Mouse (Mus musculus) erythroblast, adult 5-6 weeks (primary cell): ENCODE measurements around the gene Plaur. TPM values are rescaled to one million over a fixed set of nuclear protein-coding genes. Genes with fewer than 3 reads are reported as not detected.

Source experiments
- ATAC-seq: replicated peaks from 2 replicates; pipeline ENCODE4 v1.8.0; 2016; ENCODE audit warnings: moderate number of reproducible peaks, mild to moderate bottlenecking, moderate TSS enrichment, inconsistent platforms; ENCODE audit not compliant: poor library complexity, low FRiP score, severe bottlenecking
- total RNA-seq, 2 experiments: library from RNA; stranded (forward) in 1 of 2; stranded (reverse) in 1 of 2; fragments of 150-400 nt in 1 of 2; fragments of 200-764, 138-1000 nt in 1 of 2; gene quantifications; 2 replicates each; pipeline versions ENCODE4 v1.2.3 to v1.2.4; 2015 to 2017; ENCODE audit warnings: low replicate concordance in 2 of 2

Gene Plaur
- total RNA-seq, 2 experiments from 2014 or later, result 28.4 to 34.9 TPM

GRCm38 (mm10) chr7:24442313-24442712, 20.0 kb upstream of the Plaur start:
- ATAC-seq, result no peak

DNA sequence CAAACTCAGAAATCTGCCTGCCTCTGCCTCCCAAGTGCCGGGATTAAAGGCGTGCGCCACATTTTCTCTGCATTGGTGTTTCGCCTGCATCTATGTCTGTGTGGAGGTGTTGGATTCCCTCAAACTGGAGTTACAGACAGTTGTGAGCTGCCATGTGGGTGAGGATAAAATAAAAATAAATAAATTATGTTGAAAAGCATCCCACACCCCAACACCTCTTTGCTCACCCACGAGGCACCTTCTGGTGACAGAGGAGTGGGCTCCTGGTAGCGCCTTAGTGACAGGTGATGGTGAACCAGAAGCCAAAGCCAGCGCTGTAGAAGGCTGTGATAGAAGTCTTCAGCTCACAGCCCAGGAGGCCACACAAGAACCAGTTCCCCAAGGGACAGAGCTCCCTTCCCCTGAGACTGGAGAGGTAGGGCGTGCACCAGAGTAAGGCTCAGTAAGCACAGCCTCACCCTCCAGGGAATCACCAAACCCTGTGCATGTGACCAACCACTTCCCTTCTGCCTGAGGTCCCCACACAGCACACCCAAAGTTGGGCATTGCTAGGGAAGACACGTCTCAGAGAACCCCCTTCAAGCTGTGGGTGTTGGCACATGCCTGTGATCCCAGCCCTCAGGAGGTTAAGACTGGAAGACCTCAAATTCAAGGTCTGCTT, 16.9 kb upstream of the Plaur start:
- ATAC-seq, result no peak

GRCm38 (mm10) chr7:24446697-24447340, 15.5 kb upstream of the Plaur start:
- ATAC-seq, result no peak

DNA sequence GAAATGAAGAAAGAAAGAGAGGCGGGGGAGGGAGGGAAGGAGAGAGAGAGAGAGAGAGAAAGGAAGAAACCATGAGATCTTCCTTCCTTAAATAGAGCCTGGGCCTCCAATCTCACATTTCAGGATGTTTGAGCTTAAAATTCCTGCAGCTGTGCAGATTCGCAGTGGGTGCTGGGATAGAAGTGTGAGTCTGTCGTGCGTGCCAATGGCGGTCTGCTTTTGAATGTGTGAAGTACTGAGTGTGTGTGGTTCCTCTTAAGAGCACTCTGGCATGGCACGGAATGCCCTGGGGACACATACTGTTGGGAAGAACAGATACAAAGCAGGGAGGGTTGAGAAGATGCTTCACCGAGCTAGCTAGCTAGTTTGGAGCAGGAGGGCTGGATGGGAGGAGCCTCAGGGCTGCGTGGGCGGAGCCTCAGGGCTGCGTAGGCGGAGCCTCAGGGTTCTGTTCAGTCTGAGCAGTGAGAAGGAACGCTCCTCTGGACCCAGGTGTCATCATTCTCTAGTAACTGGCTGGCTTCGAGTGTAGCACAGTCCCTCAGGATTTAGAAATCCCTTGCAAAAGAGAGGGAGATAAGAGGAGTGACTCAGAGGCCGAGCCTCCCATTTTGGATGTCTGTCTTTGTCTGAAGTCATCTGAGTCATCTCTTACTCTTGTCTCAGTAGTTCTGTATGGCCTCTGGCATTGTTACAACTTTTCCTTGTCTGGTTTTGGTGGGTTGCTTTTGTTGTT, 13.3 kb upstream of the Plaur start:
- peak; percentile 57; the same call in 1 of the 2 replicates for ATAC-seq

GRCm38 (mm10) chr7:24450585-24451017, 11.7 kb upstream of the Plaur start:
- ATAC-seq, result no peak

- ATAC-seq, result no peak
Measured at GRCm38 (mm10) chr7:24451855-24452311, 10.4 kb upstream of the Plaur start, which contains the start of gene Irgc1. TSS of gene Irgc1 (minus strand) at chr7:24452297.

DNA sequence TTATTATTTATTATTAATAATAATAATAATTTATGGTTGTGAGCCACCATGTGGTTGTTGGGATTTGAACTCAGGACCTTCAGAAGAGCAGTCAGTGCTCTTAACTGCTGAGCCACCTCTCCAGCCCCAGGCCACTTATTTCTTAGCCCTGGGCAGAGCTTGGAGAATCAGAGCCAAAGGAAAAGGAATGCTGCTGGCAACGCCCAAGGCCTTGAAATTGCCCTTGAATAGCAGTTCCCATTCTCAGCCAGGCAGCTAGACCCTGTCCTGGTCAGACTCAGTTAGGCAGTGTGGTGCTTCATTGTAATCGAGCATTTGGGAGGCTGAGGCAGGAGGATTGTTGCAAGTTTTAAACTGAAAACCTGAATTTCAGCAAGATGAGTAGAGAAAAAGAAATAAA, 8.1 kb upstream of the Plaur start:
- ATAC-seq, result no peak

DNA sequence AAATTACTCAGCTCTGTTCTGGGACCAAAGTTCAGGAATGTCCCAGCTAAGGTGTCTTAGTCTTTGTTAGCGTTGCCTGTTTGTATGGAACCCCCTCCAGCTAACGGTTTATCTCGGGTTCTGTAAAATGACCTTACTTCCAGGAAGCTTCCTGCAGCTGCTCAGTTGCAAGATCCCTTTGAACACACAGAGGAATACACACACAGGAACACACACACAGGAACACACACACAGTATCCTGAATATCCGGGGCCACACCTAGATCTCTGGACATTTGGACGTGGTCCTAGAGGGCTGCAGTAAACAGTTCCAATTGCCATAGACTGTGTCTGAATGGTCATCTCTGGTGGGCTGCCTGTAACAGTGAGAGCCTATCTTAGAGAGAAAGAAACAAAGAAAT, 6.6 kb upstream of the Plaur start:
- no peak for ATAC-seq

- ATAC-seq, result no peak
Measured at GRCm38 (mm10) chr7:24457726-24458370, 4.4 kb upstream of the Plaur start.

GRCm38 (mm10) chr7:24459440-24459839, 2.8 kb upstream of the Plaur start:
- no peak for ATAC-seq

DNA sequence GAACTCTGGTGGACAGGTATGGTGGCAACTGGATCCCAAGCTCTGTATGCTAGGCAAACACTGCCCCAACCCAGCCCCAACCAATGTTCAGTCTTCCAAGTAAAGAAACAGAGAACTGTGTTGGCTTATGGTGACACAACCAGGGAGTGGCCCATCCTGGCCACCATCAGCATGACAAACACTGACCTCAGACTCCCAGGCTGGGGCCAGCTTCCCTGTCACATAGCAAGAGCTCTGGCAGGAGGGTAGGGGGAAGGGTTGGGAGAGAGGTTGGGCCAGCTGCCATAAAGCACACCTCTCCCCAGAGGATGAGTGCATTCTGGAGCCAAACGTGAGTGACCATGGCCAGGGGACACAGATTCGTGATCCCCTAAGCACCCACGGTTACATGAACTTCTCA, 2.4 kb upstream of the Plaur start:
- ATAC-seq, result no peak

DNA sequence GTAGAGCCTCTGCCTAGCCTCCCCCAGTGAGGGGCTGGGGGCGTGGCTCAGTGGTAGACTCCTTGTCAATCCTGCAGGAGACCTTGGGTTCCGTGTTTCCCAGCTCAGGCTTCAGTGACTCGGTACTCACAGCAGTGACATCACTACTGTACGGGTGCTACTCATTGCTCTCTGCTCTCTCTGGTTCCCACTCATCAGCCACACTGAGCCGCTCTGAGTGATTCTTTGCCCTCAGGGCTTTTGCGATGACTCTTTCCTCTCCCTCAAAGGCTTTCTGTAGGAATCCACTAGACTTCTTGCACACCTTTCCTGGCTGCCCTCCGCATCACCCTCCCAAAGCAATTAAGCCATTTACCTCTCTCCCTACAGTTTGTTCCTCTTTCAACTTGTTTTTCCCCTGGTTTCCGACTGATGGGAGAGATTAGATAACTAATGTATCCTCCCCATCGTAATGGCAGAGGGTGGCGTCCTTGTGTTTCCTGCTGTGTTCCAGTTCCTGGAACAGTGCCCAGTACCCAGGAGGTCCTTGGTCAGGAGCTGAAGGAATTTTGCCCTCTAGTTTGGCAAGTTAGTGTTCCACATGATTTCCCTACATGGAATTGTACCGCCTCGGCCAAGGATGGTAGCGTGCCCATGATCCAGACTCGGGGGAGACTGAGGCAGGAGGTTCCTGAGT, 770 bp upstream of the Plaur start:
- ATAC-seq, result no peak

DNA sequence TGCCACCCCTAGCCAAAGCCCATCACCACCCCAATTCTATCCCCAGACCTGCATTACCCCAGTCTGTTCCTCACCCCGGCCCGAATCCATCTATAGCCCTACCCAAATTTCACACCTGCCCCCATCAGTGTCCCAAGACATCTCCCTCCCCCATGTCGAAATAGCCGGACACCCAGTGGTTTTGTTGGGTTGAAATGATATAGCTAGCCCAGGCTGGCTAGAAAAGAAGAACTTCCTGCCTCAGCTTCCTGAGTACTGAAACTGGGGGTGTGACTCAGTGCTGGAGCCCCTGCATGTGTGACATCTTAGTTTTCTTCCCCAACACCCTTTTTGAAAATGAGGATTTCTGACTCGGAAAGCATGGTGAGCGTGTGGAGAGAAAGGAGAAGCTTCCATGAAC, 4.6 kb downstream of the Plaur start:
- no peak for ATAC-seq

DNA sequence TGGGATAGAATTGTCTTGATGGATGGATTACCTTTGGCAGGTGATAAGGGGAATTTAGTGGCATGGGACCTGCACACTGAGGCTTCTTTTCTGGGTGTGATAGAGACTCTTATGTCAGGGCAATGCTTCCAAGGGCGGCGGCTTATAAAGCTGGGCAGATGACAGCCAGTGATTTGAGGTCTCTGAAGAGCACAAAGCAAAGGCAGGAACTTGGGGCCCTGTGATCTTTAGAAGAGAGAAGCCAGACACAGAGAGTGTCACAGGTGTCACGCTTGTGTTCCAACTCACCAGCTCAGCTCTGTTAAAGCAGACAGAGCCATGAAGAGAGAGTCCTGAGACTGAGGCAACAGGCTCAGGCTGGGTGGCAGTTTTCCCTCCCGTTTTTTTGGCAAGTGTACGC, 5.6 kb downstream of the Plaur start:
- no peak for ATAC-seq

- no peak for ATAC-seq
Measured at GRCm38 (mm10) chr7:24469126-24469525, 6.8 kb downstream of the Plaur start.

- ATAC-seq, result no peak
Measured at GRCm38 (mm10) chr7:24470356-24470755, 8.1 kb downstream of the Plaur start.

DNA sequence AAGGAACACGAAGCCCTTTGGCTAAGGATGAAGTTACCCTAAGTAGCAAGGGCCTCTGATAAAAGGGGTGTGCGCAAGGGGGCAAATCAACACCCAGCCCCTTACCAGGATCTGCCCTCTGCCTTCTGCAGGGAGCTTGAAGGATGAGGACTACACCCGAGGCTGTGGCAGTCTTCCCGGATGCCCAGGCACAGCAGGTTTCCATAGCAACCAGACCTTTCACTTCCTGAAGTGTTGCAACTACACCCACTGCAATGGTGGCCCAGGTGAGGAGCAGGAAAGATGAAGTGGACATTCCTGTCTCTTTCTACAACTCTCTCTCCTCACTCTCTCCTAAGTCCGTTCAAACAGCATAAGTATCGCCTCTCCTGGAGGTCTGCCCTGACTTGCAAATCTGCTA, 10.2 kb downstream of the Plaur start:
- no peak for ATAC-seq

- ATAC-seq, result peak; percentile 68; the same call in 1 of the 2 replicates
Measured at GRCm38 (mm10) chr7:24472937-24473336, 10.7 kb downstream of the Plaur start.

- no peak for ATAC-seq
Measured at GRCm38 (mm10) chr7:24473913-24474529, 11.7 kb downstream of the Plaur start.
